Mouse (Mus musculus) granulocyte monocyte progenitor cell, adult 5-6 weeks (primary cell): ENCODE data around the gene Cltb. TPM values are rescaled to one million over a fixed set of nuclear protein-coding genes. Genes with fewer than 3 reads are reported as not detected.
A peak's percentile ranks its signal among the peaks of the same experiment; 100 is the strongest.

Experiments used
- ATAC-seq: replicated peaks from 2 replicates; pipeline ENCODE4 v1.8.0; 2016; ENCODE audit warnings: mild to moderate bottlenecking, moderate TSS enrichment, inconsistent platforms; ENCODE audit not compliant: poor library complexity, severe bottlenecking
- total RNA-seq, 2 experiments: library from RNA; stranded (forward) in 1 of 2; stranded (reverse) in 1 of 2; fragments of 200-712, 200-1000 nt in 1 of 2; fragments of >200 nt in 1 of 2; fragmentation: Nextera tagmentation in 1 of 2; gene quantifications; 2 replicates each; pipeline ENCODE4 v1.2.3; 2014 to 2017

Gene Cltb
- total RNA-seq, 2 experiments from 2014 or later: 6.6 to 12.3 TPM

DNA sequence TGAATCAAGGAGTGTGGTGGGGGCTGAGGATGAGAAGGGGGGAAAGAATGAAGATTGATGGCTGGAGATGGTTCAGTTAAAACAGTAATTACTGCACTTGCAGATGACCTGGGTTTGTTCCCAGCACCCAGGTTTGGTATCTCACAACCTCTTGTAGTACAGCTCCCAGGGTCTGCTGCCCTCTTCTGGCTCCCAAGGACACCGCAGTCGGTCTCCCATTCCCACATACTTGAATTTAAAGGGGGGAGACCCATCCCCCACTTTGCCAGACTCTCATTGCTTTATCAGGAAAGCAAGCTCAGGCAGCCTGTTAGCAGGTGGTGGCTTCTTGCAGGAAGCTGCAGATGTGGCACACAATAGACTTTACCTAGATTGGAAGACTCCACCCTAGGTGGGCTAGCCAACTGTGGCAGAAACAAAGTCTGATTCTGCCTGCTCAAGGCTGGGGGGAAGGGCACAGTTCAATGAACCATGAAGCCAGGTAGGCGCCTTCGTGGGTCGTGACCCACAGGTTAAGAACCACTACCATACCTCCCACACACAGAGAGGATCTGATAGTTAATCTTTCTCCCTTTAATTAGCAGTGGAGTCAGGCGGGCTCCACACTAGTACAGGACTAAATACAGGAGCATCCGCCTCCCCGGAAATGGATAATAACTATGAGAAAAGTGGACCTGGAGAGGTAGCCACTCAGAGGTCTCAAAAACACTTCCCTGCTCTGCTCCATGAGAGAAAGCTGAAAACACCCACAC lies 45.4 kb downstream of the Cltb start:
- peak; percentile 38 for ATAC-seq

DNA sequence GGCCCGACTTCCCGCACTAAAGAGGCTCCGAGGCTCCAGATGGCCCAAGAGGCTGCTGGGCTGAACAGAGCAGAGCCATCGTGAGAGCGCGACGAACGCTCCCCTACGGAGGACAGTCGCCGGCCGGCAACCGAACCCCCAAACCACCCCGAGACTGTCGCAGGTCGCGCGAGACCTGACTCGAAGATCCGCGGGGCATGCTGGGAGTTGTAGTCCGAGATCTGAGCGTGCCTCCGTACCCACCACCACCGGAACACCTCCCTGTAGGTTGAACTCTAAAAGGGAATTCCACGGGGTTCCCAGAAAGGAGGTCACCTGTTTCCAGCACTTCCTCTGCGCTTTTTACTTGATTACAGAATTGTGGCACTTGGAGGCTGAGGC lies 46.0 kb downstream of the Cltb start, which contains the start of gene 4833439L19Rik:
Gene 4833439L19Rik (minus strand): TSS at position 235 of the 381 bp plus-strand sequence.
- peak; percentile 89 for ATAC-seq

DNA sequence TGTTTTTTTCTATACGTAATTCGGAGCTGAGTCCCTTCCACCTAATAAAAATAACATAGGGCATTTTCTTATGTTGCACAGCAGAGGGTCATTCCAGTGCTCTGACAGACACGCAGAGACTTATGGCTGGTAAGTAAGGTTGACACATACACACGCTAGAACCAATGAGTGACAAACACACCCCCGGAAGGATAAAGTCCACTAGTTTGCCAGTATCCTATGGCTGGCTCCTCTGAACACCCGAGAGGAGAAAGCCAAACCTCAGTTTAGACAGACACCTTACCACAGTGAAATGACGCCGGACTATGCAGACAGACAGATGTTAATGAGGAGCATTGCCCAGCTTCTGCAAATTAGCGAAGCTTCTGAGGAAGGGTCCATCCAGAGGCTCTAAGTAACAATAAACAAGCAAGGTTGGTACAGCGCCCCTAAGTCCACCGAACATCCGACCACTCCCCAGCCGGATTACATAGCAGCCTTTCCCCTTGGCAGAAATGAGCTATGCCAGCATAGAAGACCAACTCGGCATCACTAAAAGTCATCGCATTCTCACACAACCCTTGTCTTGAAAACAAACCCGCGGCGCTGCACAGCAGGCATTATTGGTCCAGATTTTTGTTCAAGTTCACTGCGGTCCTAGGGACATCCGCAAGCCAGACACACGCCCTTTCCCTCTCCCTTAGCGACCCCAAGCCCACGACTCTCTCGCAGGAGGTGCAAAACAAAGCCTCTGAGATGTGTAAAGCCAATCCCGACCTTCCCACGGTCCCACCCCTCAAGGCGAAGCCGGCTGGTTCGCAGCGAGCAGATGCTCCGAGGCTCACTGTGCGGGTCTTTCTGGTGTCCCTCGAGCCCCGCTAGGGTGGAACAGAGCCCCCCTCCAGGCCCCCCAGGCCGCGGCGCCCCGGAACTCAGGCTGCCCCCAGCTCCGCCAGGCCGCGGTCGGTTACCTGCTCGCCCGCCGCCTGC lies 46.6 kb downstream of the Cltb start:
- 0 out of 2 replicates have a peak, but pooled peaks have one; percentile 5 for ATAC-seq

DNA sequence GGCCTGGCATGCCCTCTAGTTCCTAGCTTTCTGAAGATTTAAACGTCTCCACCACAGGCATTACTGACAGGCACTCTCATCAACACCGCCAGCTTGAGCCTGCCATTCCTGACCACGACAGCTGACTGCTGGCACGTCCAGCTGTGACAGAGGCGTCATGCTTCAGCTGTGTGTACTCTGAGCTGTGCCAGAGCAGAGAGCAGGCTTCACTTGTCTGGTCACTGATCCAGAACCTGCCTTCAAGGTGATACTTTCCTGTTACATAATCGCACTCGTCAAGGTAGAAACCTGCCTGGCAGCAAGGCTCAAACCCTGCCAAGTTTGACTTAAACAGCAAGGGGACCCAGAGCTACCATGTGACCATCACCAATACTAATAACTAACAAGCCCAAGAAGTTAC lies 48.6 kb downstream of the Cltb start:
- ATAC-seq: no peak

DNA sequence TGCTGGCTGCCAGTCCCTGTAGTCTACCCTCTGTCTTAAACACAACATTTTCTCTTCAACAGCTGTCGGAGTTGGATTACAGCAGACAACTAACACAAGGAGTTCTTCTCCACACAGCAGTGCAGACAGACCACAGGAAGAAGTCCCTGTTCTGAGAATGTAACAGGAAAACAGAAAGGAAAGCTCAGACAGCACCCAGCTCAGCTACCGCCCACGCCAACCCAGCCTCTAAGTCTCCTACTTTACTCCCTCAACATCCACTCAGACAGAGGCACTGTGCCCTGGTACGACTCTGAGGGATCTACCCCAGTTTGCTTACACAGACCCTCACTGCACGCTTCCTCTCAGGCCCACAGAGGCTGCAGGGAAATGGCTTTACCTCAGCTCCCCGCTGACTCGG lies 50.5 kb downstream of the Cltb start:
- ATAC-seq: no peak

DNA sequence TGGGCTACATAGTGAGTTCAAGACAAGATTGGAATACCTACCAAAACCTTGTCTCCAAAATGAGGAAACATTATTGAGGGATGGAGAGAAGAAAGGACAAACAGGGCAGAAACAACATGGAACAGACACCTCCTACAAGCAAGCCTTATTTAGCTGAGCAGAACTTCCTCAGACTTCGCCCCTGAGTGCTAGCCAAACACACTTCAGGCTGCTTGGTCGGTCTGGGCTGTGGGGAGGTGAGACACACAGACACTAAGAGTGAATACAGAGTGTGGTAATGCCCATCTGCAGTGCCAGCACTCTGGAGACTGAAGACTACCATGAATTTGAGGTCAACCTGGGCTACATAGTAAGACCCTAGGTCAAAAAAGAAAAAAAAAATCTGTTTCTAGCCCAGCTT lies 51.5 kb downstream of the Cltb start:
- no peak for ATAC-seq

DNA sequence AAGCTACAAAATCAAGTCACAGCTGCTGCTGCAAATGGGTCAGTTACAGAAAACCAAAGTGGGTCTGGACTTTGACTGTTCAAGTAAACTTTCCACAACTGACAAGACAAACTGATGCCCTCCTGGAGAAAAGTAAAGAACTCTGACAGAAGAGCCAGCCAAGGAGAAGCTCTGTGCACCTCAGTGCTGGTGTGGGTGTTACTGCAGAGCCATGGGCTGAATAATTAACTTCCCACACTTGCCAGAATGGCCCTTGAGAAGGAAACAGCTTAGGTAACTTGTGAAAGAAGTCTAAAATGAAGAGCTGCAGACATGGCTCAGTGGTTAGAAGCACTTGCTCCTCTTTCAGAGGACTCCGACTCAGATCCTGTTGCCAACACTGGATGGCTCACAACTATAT lies 53.5 kb downstream of the Cltb start:
- ATAC-seq: no peak

DNA sequence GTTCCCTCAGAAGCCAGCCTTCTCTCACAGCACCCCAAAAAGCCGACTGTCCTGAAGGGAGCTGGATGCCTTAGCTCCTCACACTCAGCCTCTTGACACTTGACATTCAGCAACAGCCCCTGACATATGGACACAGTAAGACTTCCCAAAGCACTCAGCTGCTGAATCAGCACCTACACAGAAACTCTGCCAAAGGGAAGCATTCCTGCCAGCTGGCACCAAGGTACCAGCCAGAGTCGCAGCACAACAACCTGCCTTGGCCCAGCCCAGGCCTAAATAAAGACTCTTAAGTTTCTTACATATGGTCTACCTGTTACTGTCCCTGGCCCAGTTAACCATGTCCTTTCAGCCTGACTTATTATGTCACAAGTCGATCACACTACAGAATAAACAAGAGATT lies 54.3 kb downstream of the Cltb start:
- no peak for ATAC-seq

DNA sequence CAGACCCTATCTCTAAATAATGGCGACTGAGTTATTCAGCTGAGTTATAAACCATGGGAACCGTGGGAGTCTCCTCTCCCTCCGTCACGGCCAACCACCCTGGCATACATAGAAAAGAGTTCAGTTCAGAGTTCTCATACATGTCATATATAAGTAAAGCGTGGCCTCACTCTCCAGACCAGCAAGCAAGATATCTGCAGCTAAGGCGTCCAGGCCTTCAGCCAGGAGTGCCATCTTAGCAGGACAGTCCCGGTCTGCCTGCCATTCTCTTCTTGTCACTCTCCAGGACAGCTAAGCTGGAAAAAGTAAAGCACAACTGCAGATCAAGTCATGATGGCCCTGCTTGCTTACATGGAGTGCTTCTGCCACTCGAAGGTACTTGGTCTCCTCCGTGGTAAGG lies 55.0 kb downstream of the Cltb start:
- no peak for ATAC-seq

DNA sequence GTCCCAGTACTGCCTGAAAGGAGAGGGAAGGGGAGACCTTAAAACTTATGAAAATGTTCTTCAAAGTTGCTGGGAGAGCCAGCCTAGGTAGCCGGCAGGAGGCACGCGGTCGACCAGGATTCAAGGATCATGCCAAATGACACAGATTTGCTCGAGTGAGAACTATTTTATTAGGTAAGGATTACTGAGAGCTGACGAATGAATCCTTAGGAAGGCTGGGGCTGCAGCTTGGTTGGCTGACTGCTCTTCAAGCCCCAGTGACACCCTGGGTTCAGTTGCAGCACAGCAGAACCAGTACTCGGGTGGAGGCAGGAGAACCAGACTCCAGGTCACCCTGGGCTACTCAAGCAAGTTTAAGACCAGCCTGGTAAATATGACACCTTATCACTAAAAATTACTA lies 63.1 kb downstream of the Cltb start:
- no peak for ATAC-seq

Other genes starting within 250 kb of the Cltb start
- not detected in 2 replicates for gene Cplx2, start 240.0 kb downstream of the Cltb start, total RNA-seq (2014; fragmentation: Nextera tagmentation)
- not detected in 2 replicates for gene Cplx2, start 240.0 kb downstream of the Cltb start, total RNA-seq (2017)
- gene Thoc3, start 142.5 kb downstream of the Cltb start, total RNA-seq (2014; fragmentation: Nextera tagmentation): 22.1 and 26.7 TPM in 2 replicates
- 42.0 and 57.2 TPM in 2 replicates for gene Thoc3, start 142.5 kb downstream of the Cltb start, total RNA-seq (2017)
- 10.6 and 16.1 TPM in 2 replicates for gene Simc1, start 107.6 kb downstream of the Cltb start, total RNA-seq (2014; fragmentation: Nextera tagmentation)
- gene Simc1, start 107.6 kb downstream of the Cltb start, total RNA-seq (2017): 6.3 and 7.5 TPM in 2 replicates
- 58.0 and 65.9 TPM in 2 replicates for gene 4833439L19Rik, start 45.9 kb downstream of the Cltb start, total RNA-seq (2014; fragmentation: Nextera tagmentation)
- 27.7 and 30.9 TPM in 2 replicates for gene 4833439L19Rik, start 45.9 kb downstream of the Cltb start, total RNA-seq (2017)
- gene Arl10, start 36.3 kb downstream of the Cltb start, total RNA-seq (2014; fragmentation: Nextera tagmentation): 17.4 and 24.0 TPM in 2 replicates
- gene Arl10, start 36.3 kb downstream of the Cltb start, total RNA-seq (2017): 12.1 and 15.0 TPM in 2 replicates
- 90.9 and 122 TPM in 2 replicates for gene Nop16, start 21.3 kb downstream of the Cltb start, total RNA-seq (2014; fragmentation: Nextera tagmentation)
- gene Nop16, start 21.3 kb downstream of the Cltb start, total RNA-seq (2017): 101 and 118 TPM in 2 replicates
- gene Higd2a, start 21.1 kb downstream of the Cltb start, total RNA-seq (2014; fragmentation: Nextera tagmentation): 111 and 118 TPM in 2 replicates
- 36.5 and 67.4 TPM in 2 replicates for gene Higd2a, start 21.1 kb downstream of the Cltb start, total RNA-seq (2017)
- 30.4 and 43.7 TPM in 2 replicates for gene Faf2, start 10.4 kb upstream of the Cltb start, total RNA-seq (2014; fragmentation: Nextera tagmentation)
- 40.0 and 47.6 TPM in 2 replicates for gene Faf2, start 10.4 kb upstream of the Cltb start, total RNA-seq (2017)
- 64.2 and 82.0 TPM in 2 replicates for gene Rnf44, start 82.6 kb upstream of the Cltb start, total RNA-seq (2014; fragmentation: Nextera tagmentation)
- gene Rnf44, start 82.6 kb upstream of the Cltb start, total RNA-seq (2017): 12.2 and 12.3 TPM in 2 replicates
- not detected in 2 replicates for gene Cdhr2, start 90.1 kb upstream of the Cltb start, total RNA-seq (2014; fragmentation: Nextera tagmentation)
- gene Cdhr2, start 90.1 kb upstream of the Cltb start, total RNA-seq (2017): not detected in 2 replicates
- gene Gprin1, start 138.5 kb upstream of the Cltb start, total RNA-seq (2014; fragmentation: Nextera tagmentation): not detected in 2 replicates
- gene Gprin1, start 138.5 kb upstream of the Cltb start, total RNA-seq (2017): not detected in 2 replicates
- gene Sncb, start 155.3 kb upstream of the Cltb start, total RNA-seq (2014; fragmentation: Nextera tagmentation): not detected in 2 replicates
- gene Sncb, start 155.3 kb upstream of the Cltb start, total RNA-seq (2017): not detected in 2 replicates
- gene Eif4e1b, start 172.7 kb upstream of the Cltb start, total RNA-seq (2014; fragmentation: Nextera tagmentation): not detected in 2 replicates
- not detected in 2 replicates for gene Eif4e1b, start 172.7 kb upstream of the Cltb start, total RNA-seq (2017)
- gene Tspan17, start 178.0 kb upstream of the Cltb start, total RNA-seq (2014; fragmentation: Nextera tagmentation): 1.4 and 5.6 TPM in 2 replicates
- gene Tspan17, start 178.0 kb upstream of the Cltb start, total RNA-seq (2017): 0.31 TPM in 1 of 2 replicates, not detected in the other